Mouse (Mus musculus) stomach, embryonic 14.5 days (tissue): ENCODE results near the gene Mlh1. TPM values are rescaled to one million over a fixed set of nuclear protein-coding genes. Genes with fewer than 3 reads are reported as not detected.
A peak's percentile ranks its signal among the peaks of the same experiment; 100 is the strongest.

Experiments used
- ATAC-seq: fragments of 200-750 bp; cut with Nextera tagmentation; 2 replicates; pipeline ENCODE4 v1.8.0; 2017; ENCODE audit warnings: low read depth, moderate TSS enrichment; ENCODE audit not compliant: insufficient number of reproducible peaks, insufficient read depth, low FRiP score
- H3K27ac ChIP-seq: fragments of 300-500 bp; sonication (generic); 2 replicates; pipeline ENCODE4 v1.5.1; 2014; ENCODE audit warnings: mild to moderate bottlenecking, low read length, moderate library complexity, mixed read lengths
- H3K27me3 ChIP-seq: fragments of 300-500 bp; sonication (generic); 2 replicates; pipeline ENCODE4 v1.6.1; 2014; ENCODE audit warnings: low read length, control low read depth, mixed read lengths; ENCODE audit not compliant: control insufficient read depth, insufficient read depth
- H3K36me3 ChIP-seq: fragments of 300-500 bp; sonication (generic); 2 replicates; pipeline ENCODE4 v1.6.1; 2014; ENCODE audit warnings: mild to moderate bottlenecking, control low read depth, low read length, moderate library complexity, mixed read lengths; ENCODE audit not compliant: control insufficient read depth, insufficient read depth
- H3K4me1 ChIP-seq: fragments of 300-500 bp; sonication (generic); 2 replicates; pipeline ENCODE4 v1.6.1; 2014; ENCODE audit warnings: low read length, control low read depth, mixed read lengths; ENCODE audit not compliant: control insufficient read depth, insufficient read depth
- H3K4me2 ChIP-seq: fragments of 300-500 bp; sonication (generic); replicated peaks from 2 replicates; pipeline ENCODE4 v1.6.1; 2014; ENCODE audit warnings: low read depth, low read length, control low read depth
- H3K4me3 ChIP-seq: fragments of 300-500 bp; sonication (generic); 2 replicates; pipeline ENCODE4 v1.5.1; 2014; ENCODE audit warnings: low read depth, low read length, control low read depth
- H3K9ac ChIP-seq: fragments of 300-500 bp; sonication (generic); replicated peaks from 2 replicates; pipeline ENCODE4 v1.6.1; 2014; ENCODE audit warnings: low read depth, mild to moderate bottlenecking, control low read depth, low read length, moderate library complexity, mixed read lengths
- H3K9me3 ChIP-seq: fragments of 300-500 bp; sonication (generic); 2 replicates; pipeline ENCODE4 v1.6.1; 2016; ENCODE audit warnings: low read depth, low read length, control low read depth; ENCODE audit not compliant: control insufficient read depth
- WGBS: fragments of 180-500 bp; shearing (Covaris S2); extraction: QIAGEN DNeasy Blood & Tissue Kit; methylation state at CpG from one replicate; pipeline ENCODE4 v1.1.7; 2014; 5-methylcytosine and 5-hydroxymethylcytosine counted together
- polyA plus RNA-seq: library from polyadenylated mRNA; unstranded; fragments of >200 nt; fragmentation: Nextera tagmentation; extraction: Ambion mirVana; gene quantifications from 2 replicates; pipeline ENCODE4 v1.2.1, GENCODE M21; 2014

Mlh1 gene
- polyA plus RNA-seq, 1 experiment from 2014 or later = 38.0 TPM

DNA sequence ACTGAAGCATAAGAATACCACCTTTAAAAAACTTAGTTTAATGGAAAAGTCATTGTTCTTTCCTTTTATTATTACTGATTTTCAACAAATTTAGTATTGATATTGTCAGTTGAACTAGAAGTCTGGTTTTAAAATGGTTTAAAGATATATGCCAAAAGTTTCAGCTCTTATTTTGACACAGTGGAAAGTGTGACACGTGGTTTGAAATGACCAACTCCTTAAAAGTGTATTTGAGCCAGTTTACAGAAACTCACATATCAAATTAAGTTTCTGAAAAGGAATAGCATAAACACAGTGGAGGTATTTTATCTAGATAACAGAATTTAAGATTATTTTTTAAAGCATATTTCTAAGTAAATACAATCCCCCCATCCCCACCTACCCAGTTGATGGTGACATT is 2.4 kb upstream of the Mlh1 start:
- Histone ChIP-seq H3K9me3 (no peaks in the 10 kb centered on the region), H3K27me3 (no peaks in the 10 kb centered on the region), H3K36me3 (peaks cover 17% of the 10 kb centered on the region), H3K4me3 (no peak overlapping the region; the same call in 1 of the 2 replicates), H3K9ac (no peak overlapping the region), H3K4me2 (peak overlapping the region; percentile 86), H3K27ac (no peak overlapping the region), H3K4me1 (peaks cover 26% of the 10 kb centered on the region)
- no peak for ATAC-seq
- 72% methylated on average over 1 of the region's 1 CpGs for WGBS

GRCm38 (mm10) chr9:111272996-111273785 is 1.6 kb upstream of the Mlh1 start:
- peak overlapping the region; percentile 88 for H3K9ac ChIP-seq
- peak overlapping the region; percentile 86 for H3K4me2 ChIP-seq
- 62% methylated on average over 15 of the region's 15 CpGs for WGBS
- H3K27ac ChIP-seq = no peak overlapping the region
- peaks cover 26% of the 10 kb centered on the region for H3K4me1 ChIP-seq
- no peak for ATAC-seq
- H3K9me3 ChIP-seq = no peaks in the 10 kb centered on the region
- H3K4me3 ChIP-seq = peak overlapping the region; percentile 93
- peaks cover 13% of the 10 kb centered on the region for H3K36me3 ChIP-seq
- H3K27me3 ChIP-seq = no peaks in the 10 kb centered on the region

- 6% methylated on average over 19 of the region's 19 CpGs for WGBS
- H3K27ac ChIP-seq = peak overlapping the region; percentile 91
- ATAC-seq = no peak
These were observed 765 bp upstream of the Mlh1 start for GRCm38 (mm10) chr9:111272356-111272755.

DNA sequence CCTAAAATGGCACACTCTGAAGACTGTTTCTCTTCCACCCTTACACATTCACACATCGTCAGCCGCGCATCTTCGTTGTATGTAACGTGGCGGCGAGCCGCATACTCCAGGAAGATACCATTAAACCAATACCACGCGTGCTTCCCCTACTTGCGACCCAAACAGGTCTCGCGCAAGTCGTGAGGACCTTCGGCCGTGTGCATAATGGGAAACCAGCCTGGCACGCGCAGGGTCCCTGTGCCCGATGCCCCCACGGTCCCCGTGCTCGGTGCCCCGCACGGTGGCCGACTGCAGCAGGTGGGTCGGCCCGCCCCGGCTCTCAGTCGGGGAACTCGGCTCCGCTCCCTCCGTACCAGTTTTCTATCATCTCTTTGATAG is 546 bp downstream of the Mlh1 start:
- peak overlapping the region; percentile 72 for H3K9ac ChIP-seq
- H3K27ac ChIP-seq = peak overlapping the region; percentile 94
- no peaks in the 10 kb centered on the region for H3K9me3 ChIP-seq
- under 1% methylated on average over 32 of the region's 32 CpGs for WGBS
- peaks cover 26% of the 10 kb centered on the region for H3K4me1 ChIP-seq
- H3K27me3 ChIP-seq = no peaks in the 10 kb centered on the region
- peaks cover 13% of the 10 kb centered on the region; the same call in 1 of the 2 replicates for H3K36me3 ChIP-seq
- peak; percentile 40 for ATAC-seq
- peak overlapping the region; percentile 80 for H3K4me2 ChIP-seq
- H3K4me3 ChIP-seq = peak overlapping the region; percentile 93

More at GRCm38 (mm10) chr9:111272356-111272755, 765 bp upstream of the Mlh1 start:
- peak overlapping the region; percentile 86 for H3K4me2 ChIP-seq
- H3K4me1 ChIP-seq = peaks cover 26% of the 10 kb centered on the region
- H3K9me3 ChIP-seq = no peaks in the 10 kb centered on the region
- peak overlapping the region; percentile 88 for H3K9ac ChIP-seq
- H3K36me3 ChIP-seq = peaks cover 12% of the 10 kb centered on the region; the same call in 1 of the 2 replicates
- peak overlapping the region; percentile 93 for H3K4me3 ChIP-seq
- H3K27me3 ChIP-seq = no peaks in the 10 kb centered on the region

DNA sequence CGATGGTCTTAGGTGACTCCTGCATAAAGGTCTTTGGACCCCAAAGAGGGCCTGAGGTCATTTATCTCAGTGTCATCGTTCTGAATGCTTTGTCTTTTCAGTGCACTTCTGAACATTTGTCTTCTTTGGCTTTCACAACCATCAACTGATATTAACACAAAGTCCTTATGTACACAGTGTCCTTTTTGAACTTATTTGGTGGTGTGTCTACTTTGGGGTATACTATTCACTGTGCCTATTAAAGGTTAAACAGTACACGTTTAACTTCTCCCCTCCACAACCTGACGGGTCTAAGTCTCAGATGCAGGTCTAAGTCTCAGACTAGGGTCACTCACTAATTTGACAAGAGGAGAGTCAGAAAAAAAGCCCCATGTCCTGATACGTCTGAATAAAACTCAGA is 985 bp downstream of the Mlh1 start:
- Histone ChIP-seq H3K4me2 (peak overlapping the region; percentile 80), H3K4me1 (peaks cover 26% of the 10 kb centered on the region), H3K27ac (peak overlapping the region; percentile 94), H3K9ac (peak overlapping the region; percentile 72), H3K36me3 (peaks cover 13% of the 10 kb centered on the region; the same call in 1 of the 2 replicates), H3K27me3 (no peaks in the 10 kb centered on the region), H3K4me3 (peak overlapping the region; percentile 93), H3K9me3 (no peaks in the 10 kb centered on the region)
- 10% methylated on average over 5 of the region's 5 CpGs for WGBS
- no peak for ATAC-seq

GRCm38 (mm10) chr9:111267998-111268397 is 3.6 kb downstream of the Mlh1 start:
- Histone ChIP-seq H3K27ac (no peak overlapping the region), H3K4me3 (no peak overlapping the region), H3K4me1 (peaks cover 6% of the 10 kb centered on the region), H3K4me2 (no peak overlapping the region), H3K36me3 (peaks cover 14% of the 10 kb centered on the region), H3K27me3 (no peaks in the 10 kb centered on the region), H3K9ac (no peak overlapping the region), H3K9me3 (no peaks in the 10 kb centered on the region)
- 97% methylated on average over 2 of the region's 2 CpGs for WGBS
- ATAC-seq = no peak

DNA sequence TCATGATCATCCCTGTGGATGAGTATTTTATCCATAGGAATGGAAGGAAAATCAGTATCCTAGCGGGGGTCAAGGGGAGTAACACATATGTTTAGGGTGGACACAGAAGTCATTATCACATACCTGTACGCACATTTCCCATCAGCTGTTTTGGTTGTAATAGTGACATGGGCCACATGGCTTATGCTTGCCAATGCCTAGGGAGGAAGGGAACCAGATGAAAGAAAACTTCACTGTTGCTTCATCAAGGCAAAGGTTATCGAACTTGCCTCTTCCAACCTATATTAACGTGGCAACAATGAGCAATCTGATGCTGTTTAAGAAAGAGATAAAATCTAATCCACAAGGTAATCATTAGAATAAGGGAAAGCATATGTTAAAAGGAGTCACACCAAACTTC is 10.2 kb downstream of the Mlh1 start:
- no peak overlapping the region for H3K27ac ChIP-seq
- no peaks in the 10 kb centered on the region for H3K9me3 ChIP-seq
- no peaks in the 10 kb centered on the region for H3K4me1 ChIP-seq
- WGBS = 90% methylated on average over 4 of the region's 4 CpGs
- H3K4me2 ChIP-seq = no peak overlapping the region
- no peak overlapping the region for H3K9ac ChIP-seq
- H3K4me3 ChIP-seq = no peak overlapping the region
- H3K27me3 ChIP-seq = no peaks in the 10 kb centered on the region
- peaks cover 37% of the 10 kb centered on the region for H3K36me3 ChIP-seq
- ATAC-seq = no peak

- 41% methylated on average over 1 of the region's 1 CpGs for WGBS
- Histone ChIP-seq H3K4me3 (no peak overlapping the region), H3K4me1 (no peaks in the 10 kb centered on the region), H3K36me3 (peaks cover 40% of the 10 kb centered on the region), H3K9ac (no peak overlapping the region), H3K9me3 (no peaks in the 10 kb centered on the region), H3K4me2 (no peak overlapping the region), H3K27ac (no peak overlapping the region), H3K27me3 (no peaks in the 10 kb centered on the region)
- ATAC-seq = no peak
These were observed 11.1 kb downstream of the Mlh1 start for GRCm38 (mm10) chr9:111260360-111260985.
